Mouse (Mus musculus): ENCODE results near the gene Epn3.

- TF ChIP-seq CTCF (IDR thresholded peaks at IDR 0.05; ENCODE audit: low read depth) (no peak), EP300 (IDR thresholded peaks at IDR 0.05; ENCODE audit: low read depth) (no peak)
Measured at GRCm38 (mm10) chr11:94528879-94529278, 29.1 kb upstream of the Epn3 start.
